Mouse (Mus musculus): Measurements from ENCODE around the gene Cyth1. TPM values are rescaled to one million over a fixed set of nuclear protein-coding genes. Genes with fewer than 3 reads are reported as not detected.

Cyth1 gene
- polyA plus RNA-seq, 1 experiment from 2014 or later, result 19.5 TPM

DNA sequence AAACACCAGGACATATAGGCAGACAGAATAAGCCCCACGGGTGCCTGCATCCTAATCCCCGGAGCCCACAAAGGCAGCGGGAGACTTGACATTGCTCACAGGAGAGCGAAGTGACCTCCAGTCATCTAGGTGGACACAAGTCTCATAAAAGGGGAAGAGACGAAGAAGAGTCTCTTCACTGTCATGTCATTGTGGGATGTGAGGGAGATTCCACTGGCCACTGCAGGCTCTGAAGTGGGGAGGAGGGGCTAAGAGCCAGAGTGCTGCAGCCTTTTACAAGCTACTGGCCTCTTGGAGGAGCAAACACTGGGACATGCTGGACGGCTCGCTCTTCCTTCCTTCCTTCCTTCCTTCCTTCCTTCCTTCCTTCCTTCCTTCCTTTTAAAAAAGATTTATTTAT lies 13.5 kb downstream of the Cyth1 start:
- no peak overlapping the region for H3K9ac ChIP-seq
- no peak for ATAC-seq (ENCODE audit: insufficient number of reproducible peaks, low FRiP score, low TSS enrichment, low read depth)
- no peak overlapping the region for H3K4me3 ChIP-seq (replicated peaks)
- no peaks in the 10 kb centered on the region for H3K27me3 ChIP-seq
- no peaks in the 10 kb centered on the region for H3K9me3 ChIP-seq (replicated peaks)
- no peaks in the 10 kb centered on the region for H3K36me3 ChIP-seq
- no peak overlapping the region for H3K4me2 ChIP-seq (replicated peaks)
- peaks cover 56% of the 10 kb centered on the region for H3K4me1 ChIP-seq
- WGBS, result 80% methylated on average over 7 of the region's 7 CpGs
- H3K27ac ChIP-seq (replicated peaks), result no peak overlapping the region

DNA sequence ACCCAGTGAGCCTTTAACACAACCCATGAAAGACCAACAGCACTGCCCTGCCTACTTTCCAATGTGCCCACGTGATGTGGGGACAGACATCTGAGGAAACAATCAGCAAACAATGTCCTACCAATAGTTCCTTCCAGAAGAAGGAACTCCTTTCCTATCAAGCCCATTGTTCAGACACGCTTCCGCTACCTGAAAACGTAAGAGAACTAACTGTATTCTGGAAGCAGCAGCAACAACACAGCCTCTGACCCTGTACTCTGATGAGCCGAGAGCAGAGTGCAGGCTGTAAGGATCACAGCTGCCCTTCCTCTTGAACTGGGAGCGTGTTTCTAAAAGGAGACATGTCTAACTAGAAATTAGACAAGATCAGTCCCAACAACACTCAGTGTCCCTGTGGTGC lies 13.9 kb downstream of the Cyth1 start:
- WGBS, result 78% methylated on average over 6 of the region's 6 CpGs
- no peak overlapping the region for H3K4me2 ChIP-seq (replicated peaks)
- H3K27ac ChIP-seq (replicated peaks), result no peak overlapping the region

DNA sequence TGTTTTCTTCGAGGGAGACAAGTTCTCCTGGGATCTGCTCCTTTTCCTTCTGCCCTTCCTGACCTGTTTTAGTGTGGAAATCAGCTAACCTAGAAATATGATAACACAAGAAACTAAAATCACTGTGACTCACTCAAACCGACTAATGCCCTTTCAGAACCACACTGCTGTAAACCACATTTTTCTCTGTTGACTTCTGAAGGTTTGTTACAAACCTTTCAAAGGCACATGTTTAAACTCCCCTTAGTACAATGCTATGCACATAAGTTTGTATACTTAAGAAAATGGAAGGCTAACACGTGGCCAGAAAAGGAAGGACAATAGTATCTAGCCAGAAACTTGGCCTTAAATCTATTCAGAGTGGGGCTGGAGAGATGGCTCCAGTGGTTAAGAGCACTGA lies 14.5 kb downstream of the Cyth1 start:
- Histone ChIP-seq H3K4me3 (replicated peaks) (no peak overlapping the region), H3K27ac (replicated peaks) (no peak overlapping the region), H3K4me2 (replicated peaks) (no peak overlapping the region), H3K9me3 (replicated peaks) (no peaks in the 10 kb centered on the region), H3K4me1 (peaks cover 47% of the 10 kb centered on the region), H3K27me3 (no peaks in the 10 kb centered on the region), H3K9ac (no peak overlapping the region), H3K36me3 (no peaks in the 10 kb centered on the region)
- no peak for ATAC-seq (ENCODE audit: insufficient number of reproducible peaks, low FRiP score, low TSS enrichment, low read depth)
- 38% methylated on average over 3 of the region's 3 CpGs for WGBS

More for the DNA sequence above, 13.9 kb downstream of the Cyth1 start:
- peaks cover 52% of the 10 kb centered on the region for H3K4me1 ChIP-seq
- H3K27me3 ChIP-seq, result no peaks in the 10 kb centered on the region
- ATAC-seq (ENCODE audit: insufficient number of reproducible peaks, low FRiP score, low TSS enrichment, low read depth), result no peak
- H3K36me3 ChIP-seq, result no peaks in the 10 kb centered on the region
- no peaks in the 10 kb centered on the region for H3K9me3 ChIP-seq (replicated peaks)
- no peak overlapping the region for H3K9ac ChIP-seq
- no peak overlapping the region for H3K4me3 ChIP-seq (replicated peaks)

DNA sequence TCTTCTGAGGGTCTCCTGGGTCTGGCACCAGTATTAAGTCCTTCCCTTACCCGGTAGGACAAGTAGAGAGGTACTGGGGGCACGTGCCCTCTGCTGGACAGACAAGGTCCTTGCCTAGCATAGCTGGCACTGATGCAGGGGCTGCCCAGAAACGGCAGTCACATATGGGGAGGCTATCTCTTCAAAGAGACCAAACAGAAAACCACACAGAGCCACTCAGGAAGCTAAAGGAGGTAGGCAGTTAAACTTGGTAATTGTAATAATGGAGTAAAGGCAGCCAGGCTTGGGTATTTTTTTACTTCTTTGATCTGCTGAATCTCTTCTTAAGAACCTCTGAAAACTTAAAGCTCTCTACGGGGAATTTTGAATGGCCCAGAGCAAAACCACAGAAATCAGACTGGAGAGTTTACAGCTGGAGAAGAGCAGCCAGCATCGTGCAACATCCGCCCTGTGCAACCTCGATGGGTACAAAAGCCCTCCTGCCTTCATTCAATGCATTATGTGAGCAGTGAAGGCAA lies 16.0 kb downstream of the Cyth1 start:
- WGBS, result 8% methylated on average over 7 of the region's 7 CpGs
- H3K36me3 ChIP-seq, result no peaks in the 10 kb centered on the region
- H3K9ac ChIP-seq, result no peak overlapping the region
- H3K9me3 ChIP-seq (replicated peaks), result no peaks in the 10 kb centered on the region
- 0 out of 2 replicates have a peak, but pooled peaks have one; percentile 55 for ATAC-seq (ENCODE audit: insufficient number of reproducible peaks, low FRiP score, low TSS enrichment, low read depth)
- H3K27me3 ChIP-seq, result no peaks in the 10 kb centered on the region
- no peak overlapping the region for H3K4me3 ChIP-seq (replicated peaks)
- no peak overlapping the region for H3K4me2 ChIP-seq (replicated peaks)
- H3K27ac ChIP-seq (replicated peaks), result 0 out of 2 replicates have a peak overlapping the region, but pooled peaks have one; percentile 51
- peaks cover 38% of the 10 kb centered on the region for H3K4me1 ChIP-seq

DNA sequence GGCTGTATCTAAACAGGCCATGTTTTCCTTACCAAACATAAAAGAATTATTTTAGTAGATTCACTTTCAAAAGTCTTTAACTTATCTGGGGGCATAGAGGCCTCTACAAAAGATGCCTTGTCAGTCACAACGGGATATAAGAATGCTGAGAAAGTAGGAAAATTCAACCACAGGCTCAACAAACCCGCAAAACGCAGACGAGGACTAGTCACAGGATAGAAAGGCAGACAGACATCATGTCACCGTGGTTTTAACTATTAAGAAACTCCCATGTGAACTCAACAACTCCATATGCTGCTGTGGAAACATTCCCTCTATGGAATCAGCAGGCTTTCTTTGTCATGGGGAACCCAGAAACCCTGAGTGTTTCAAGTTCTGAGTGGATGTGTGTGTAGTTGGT lies 18.5 kb downstream of the Cyth1 start:
- ATAC-seq (ENCODE audit: insufficient number of reproducible peaks, low FRiP score, low TSS enrichment, low read depth), result no peak
- H3K27ac ChIP-seq (replicated peaks), result no peak overlapping the region
- WGBS, result 51% methylated on average over 5 of the region's 5 CpGs
- H3K9me3 ChIP-seq (replicated peaks), result no peaks in the 10 kb centered on the region
- H3K4me3 ChIP-seq (replicated peaks), result no peak overlapping the region
- no peak overlapping the region for H3K9ac ChIP-seq
- H3K4me1 ChIP-seq, result peaks cover 27% of the 10 kb centered on the region
- H3K4me2 ChIP-seq (replicated peaks), result no peak overlapping the region
- H3K27me3 ChIP-seq, result no peaks in the 10 kb centered on the region
- no peaks in the 10 kb centered on the region for H3K36me3 ChIP-seq

DNA sequence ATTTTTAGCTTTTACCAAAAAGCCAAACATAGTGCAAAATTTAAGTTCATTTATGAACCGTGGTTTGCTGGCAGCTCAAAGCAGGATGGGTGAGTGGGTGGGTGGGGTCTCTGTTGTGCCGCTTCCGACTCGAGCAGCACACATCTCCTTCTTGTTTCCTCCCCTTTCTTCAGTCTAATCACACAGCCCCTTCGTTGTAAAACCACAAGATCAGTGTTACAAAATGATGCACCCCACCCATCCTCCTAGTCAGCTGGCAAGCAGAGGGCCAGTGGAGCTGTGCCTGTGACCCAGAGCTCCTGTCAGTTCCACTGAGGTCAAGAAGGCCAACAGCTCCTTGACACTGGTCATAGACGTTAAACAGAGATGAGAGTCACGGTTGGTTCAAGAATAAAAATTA lies 20.7 kb downstream of the Cyth1 start:
- Histone ChIP-seq H3K27me3 (no peaks in the 10 kb centered on the region), H3K36me3 (no peaks in the 10 kb centered on the region), H3K4me1 (peaks cover 24% of the 10 kb centered on the region), H3K4me2 (replicated peaks) (no peak overlapping the region), H3K4me3 (replicated peaks) (no peak overlapping the region), H3K9me3 (replicated peaks) (no peaks in the 10 kb centered on the region), H3K27ac (replicated peaks) (no peak overlapping the region), H3K9ac (no peak overlapping the region)
- ATAC-seq (ENCODE audit: insufficient number of reproducible peaks, low FRiP score, low TSS enrichment, low read depth), result no peak
- 53% methylated on average over 7 of the region's 7 CpGs for WGBS

DNA sequence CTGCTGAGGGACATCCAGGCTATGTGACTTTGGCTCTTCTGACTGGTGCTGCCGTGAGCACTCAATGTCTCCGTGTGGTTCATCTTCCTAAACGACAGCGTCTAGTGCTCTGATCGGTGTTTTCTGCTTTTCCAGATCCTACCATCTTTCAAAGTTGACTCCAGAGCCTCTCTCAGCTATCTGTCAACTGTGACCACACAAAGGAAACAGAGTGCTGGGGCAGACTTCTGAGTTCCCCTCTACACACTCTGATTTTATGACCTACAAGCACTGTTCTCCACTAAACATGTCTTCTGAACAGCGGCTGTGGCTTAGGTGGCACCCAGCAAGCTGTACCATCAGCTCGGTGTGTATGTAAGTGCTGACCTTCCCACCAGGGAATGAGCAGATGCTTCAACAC lies 21.5 kb downstream of the Cyth1 start:
- 89% methylated on average over 7 of the region's 7 CpGs for WGBS

DNA sequence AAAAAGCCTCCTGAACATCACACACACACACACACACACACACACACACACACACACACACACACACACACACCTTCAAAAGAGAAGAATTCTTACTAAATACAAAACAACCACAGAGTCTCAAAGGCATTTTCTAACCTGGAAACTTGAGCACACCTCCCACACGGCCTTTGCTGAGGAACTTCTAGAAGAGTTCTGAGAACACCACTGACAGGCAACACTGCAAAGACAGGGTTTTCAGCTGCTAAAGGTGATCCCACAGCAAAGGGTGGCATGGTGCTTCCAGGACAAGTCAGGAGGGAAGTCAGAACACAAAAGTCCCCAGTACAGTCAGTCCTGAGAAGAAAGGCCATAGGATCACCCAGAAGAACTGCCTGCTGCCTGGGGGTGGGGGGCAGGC lies 22.5 kb downstream of the Cyth1 start:
- no peaks in the 10 kb centered on the region for H3K36me3 ChIP-seq
- 37% methylated on average over 1 of the region's 1 CpGs for WGBS
- H3K4me3 ChIP-seq (replicated peaks), result no peak overlapping the region
- no peaks in the 10 kb centered on the region for H3K27me3 ChIP-seq
- no peak for ATAC-seq (ENCODE audit: insufficient number of reproducible peaks, low FRiP score, low TSS enrichment, low read depth)
- H3K9me3 ChIP-seq (replicated peaks), result no peaks in the 10 kb centered on the region
- H3K27ac ChIP-seq (replicated peaks), result no peak overlapping the region
- H3K4me1 ChIP-seq, result peaks cover 19% of the 10 kb centered on the region
- H3K4me2 ChIP-seq (replicated peaks), result no peak overlapping the region
- no peak overlapping the region for H3K9ac ChIP-seq

More for the DNA sequence above, 21.5 kb downstream of the Cyth1 start:
- Histone ChIP-seq H3K4me2 (replicated peaks) (no peak overlapping the region), H3K27ac (replicated peaks) (no peak overlapping the region), H3K4me3 (replicated peaks) (no peak overlapping the region), H3K9ac (no peak overlapping the region), H3K4me1 (peaks cover 19% of the 10 kb centered on the region), H3K9me3 (replicated peaks) (no peaks in the 10 kb centered on the region), H3K36me3 (no peaks in the 10 kb centered on the region), H3K27me3 (no peaks in the 10 kb centered on the region)
- no peak for ATAC-seq (ENCODE audit: insufficient number of reproducible peaks, low FRiP score, low TSS enrichment, low read depth)

DNA sequence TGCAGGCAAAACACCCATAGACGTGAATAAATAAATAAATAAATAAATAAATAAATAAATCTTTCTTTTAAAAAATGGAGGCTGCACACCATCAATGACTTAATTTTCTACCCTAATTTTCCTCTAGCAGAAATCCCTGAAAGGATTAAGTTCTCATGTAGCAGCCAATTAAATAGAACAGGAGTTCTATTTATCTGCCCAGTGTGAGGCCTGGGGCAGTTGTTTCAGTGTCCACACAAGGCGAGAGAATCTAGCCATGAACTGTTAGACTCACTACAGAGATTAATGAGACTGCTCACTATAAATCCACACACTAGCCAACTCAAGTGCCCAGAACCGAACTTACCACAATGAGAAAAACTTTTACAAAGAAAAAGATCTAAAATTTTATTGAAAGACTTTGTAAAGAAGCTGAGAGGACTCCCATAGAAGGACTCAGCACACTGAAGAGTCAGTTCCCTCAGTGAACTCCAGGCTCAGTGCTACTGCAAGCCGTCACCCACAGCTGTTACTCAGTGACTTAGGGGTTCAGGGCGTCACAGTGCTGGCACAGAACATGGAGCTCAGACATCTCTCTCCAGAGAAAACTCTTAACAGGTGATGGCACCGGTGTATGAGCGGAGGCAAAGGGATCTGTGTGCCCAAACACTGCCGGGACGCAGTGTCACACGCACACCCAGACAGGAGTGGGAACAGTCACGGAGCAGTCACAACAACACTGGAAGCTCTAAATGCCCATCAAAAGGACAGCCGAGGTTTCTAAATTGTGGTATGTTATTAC lies 23.1 kb downstream of the Cyth1 start:
- Histone ChIP-seq H3K4me1 (peaks cover 15% of the 10 kb centered on the region), H3K36me3 (no peaks in the 10 kb centered on the region), H3K4me2 (replicated peaks) (no peak overlapping the region), H3K27ac (replicated peaks) (peak overlapping the region; percentile 48; the same call in 1 of the 2 replicates), H3K9ac (no peak overlapping the region), H3K9me3 (replicated peaks) (no peaks in the 10 kb centered on the region), H3K27me3 (no peaks in the 10 kb centered on the region), H3K4me3 (replicated peaks) (no peak overlapping the region)
- ATAC-seq (ENCODE audit: insufficient number of reproducible peaks, low FRiP score, low TSS enrichment, low read depth), result no peak
- WGBS, result 57% methylated on average over 12 of the region's 12 CpGs

DNA sequence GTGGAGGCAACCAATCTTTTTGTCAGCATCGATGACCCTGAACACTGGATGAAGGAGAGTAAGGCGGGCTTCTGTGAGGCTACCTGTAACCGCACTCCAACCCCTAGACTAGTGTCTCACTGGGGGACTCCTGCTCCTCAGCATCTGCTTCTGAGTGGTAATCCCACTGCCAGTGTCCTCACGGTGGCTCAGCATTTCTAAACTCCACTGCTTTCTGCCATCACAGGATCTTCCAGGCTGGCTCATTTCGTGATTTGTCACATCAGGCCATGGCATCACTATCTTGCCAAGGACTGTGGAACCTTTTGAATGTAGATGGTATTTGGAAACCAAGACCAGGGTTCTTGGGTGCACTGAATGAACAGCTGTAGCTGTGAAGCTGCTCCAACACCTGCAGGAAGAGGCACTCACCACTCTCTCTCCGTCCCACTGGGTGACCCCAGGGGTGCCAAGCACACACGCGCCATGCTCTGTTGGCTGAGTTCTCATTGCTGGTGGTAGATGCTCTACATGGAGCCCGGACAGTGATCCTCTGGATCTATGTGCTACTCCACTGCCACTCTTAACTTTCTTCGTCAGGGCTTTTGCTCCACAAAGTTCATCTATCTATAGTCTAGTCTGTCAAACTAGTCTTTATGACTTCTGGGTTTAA lies 24.9 kb downstream of the Cyth1 start:
- no peaks in the 10 kb centered on the region for H3K9me3 ChIP-seq (replicated peaks)
- no peak overlapping the region for H3K9ac ChIP-seq
- H3K4me1 ChIP-seq, result peaks cover 13% of the 10 kb centered on the region
- WGBS, result 87% methylated on average over 10 of the region's 10 CpGs
- ATAC-seq (ENCODE audit: insufficient number of reproducible peaks, low FRiP score, low TSS enrichment, low read depth), result no peak
- H3K4me3 ChIP-seq (replicated peaks), result no peak overlapping the region
- no peaks in the 10 kb centered on the region for H3K36me3 ChIP-seq
- H3K27ac ChIP-seq (replicated peaks), result no peak overlapping the region
- H3K27me3 ChIP-seq, result no peaks in the 10 kb centered on the region
- H3K4me2 ChIP-seq (replicated peaks), result no peak overlapping the region

DNA sequence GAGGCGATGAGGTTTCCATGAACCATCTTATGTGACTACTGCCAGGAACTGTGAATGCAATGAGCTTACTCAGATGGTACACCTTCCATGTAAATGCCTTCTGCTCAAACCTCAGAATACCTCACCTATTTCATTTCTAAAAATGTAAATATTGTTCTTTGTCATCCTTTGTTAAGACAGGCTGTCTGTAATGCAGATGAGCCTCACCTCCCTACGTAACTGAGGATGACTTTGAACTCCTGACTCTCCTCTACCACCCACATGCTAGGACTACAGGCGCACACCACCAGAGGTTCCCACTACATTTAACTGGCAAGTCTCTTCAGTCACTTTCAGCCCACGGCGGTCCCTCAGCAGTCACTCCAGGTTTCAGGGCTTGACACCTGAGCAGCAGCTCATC lies 25.5 kb downstream of the Cyth1 start:
- no peak overlapping the region for H3K4me3 ChIP-seq (replicated peaks)
- no peak overlapping the region for H3K4me2 ChIP-seq (replicated peaks)
- H3K27ac ChIP-seq (replicated peaks), result no peak overlapping the region
- no peaks in the 10 kb centered on the region for H3K36me3 ChIP-seq
- H3K4me1 ChIP-seq, result peaks cover 13% of the 10 kb centered on the region
- H3K27me3 ChIP-seq, result no peaks in the 10 kb centered on the region
- WGBS, result 87% methylated on average over 5 of the region's 5 CpGs
- no peak for ATAC-seq (ENCODE audit: insufficient number of reproducible peaks, low FRiP score, low TSS enrichment, low read depth)
- no peaks in the 10 kb centered on the region for H3K9me3 ChIP-seq (replicated peaks)
- H3K9ac ChIP-seq, result no peak overlapping the region
